ENCODE assay signal across 14 mouse cellular contexts in genomic region chr6:144041941-144042340, GRCm38 (mm10).
DNase-seq lines count a peak whose midpoint lies in the region; ATAC-seq and TF ChIP-seq lines count a peak whose summit lies in the region.
"Had no signal": no experiment of that assay in that cellular context is flagged by ENCODE, and none has a peak within 500 bp of the region (broad histone marks: within the 10 kb centered on the region; RNA-seq: fewer than 3 reads in every experiment).

No protein-coding gene starts in this region.

- no peak for TF ChIP-seq CTCF in forebrain, postnatal 0 days (IDR thresholded peaks at IDR 0.05; ENCODE audit: low read depth)

- H3K4me2 ChIP-seq in forebrain, embryonic 16.5 days (ENCODE audit: low read length), result no peak overlapping the region
- H3K4me2 ChIP-seq in forebrain, postnatal 0 days (ENCODE audit: low read depth), result no peak overlapping the region
- no peak overlapping the region for H3K4me2 ChIP-seq in lung, embryonic 15.5 days
- H3K4me2 ChIP-seq: embryonic facial prominence, embryonic 15.5 days; heart, embryonic 12.5 days; kidney, embryonic 15.5 days; liver, embryonic 15.5 days had no signal

- 47% methylated on average over 9 of the region's 9 CpGs for WGBS in forebrain, embryonic 16.5 days
- 49% methylated on average over 9 of the region's 9 CpGs for WGBS in forebrain, postnatal 0 days
- WGBS in lung, embryonic 15.5 days, result 62% methylated on average over 9 of the region's 9 CpGs

- H3K27ac ChIP-seq in forebrain, embryonic 16.5 days (ENCODE audit: low read length), result no peak overlapping the region
- H3K27ac ChIP-seq in forebrain, postnatal 0 days (ENCODE audit: low read depth, low read length), result no peak overlapping the region
- peak overlapping the region; percentile 62 for H3K27ac ChIP-seq in lung, embryonic 15.5 days
- H3K27ac ChIP-seq: embryonic facial prominence, embryonic 15.5 days; kidney, embryonic 15.5 days; liver, embryonic 15.5 days had no signal

- no peaks in the 10 kb centered on the region for H3K9me3 ChIP-seq in forebrain, embryonic 16.5 days (ENCODE audit: control insufficient read depth, low read length)
- no peaks in the 10 kb centered on the region for H3K9me3 ChIP-seq in forebrain, postnatal 0 days (ENCODE audit: low read length)
- no peaks in the 10 kb centered on the region for H3K9me3 ChIP-seq in lung, embryonic 15.5 days
- H3K9me3 ChIP-seq: embryonic facial prominence, embryonic 15.5 days; heart, embryonic 12.5 days; kidney, embryonic 15.5 days; liver, embryonic 15.5 days had no signal

- no peak overlapping the region for H3K9ac ChIP-seq in forebrain, embryonic 16.5 days (replicated peaks; ENCODE audit: low read depth, low read length)
- H3K9ac ChIP-seq in forebrain, postnatal 0 days, result no peak overlapping the region
- no peak overlapping the region for H3K9ac ChIP-seq in lung, embryonic 15.5 days
- H3K9ac ChIP-seq: embryonic facial prominence, embryonic 15.5 days; heart, embryonic 12.5 days; kidney, embryonic 15.5 days; liver, embryonic 15.5 days had no signal

- H3K36me3 ChIP-seq in forebrain, embryonic 16.5 days (ENCODE audit: control insufficient read depth, insufficient read depth), result no peaks in the 10 kb centered on the region
- no peaks in the 10 kb centered on the region for H3K36me3 ChIP-seq in forebrain, postnatal 0 days (ENCODE audit: insufficient read depth)
- H3K36me3 ChIP-seq in lung, embryonic 15.5 days, result no peaks in the 10 kb centered on the region
- H3K36me3 ChIP-seq: embryonic facial prominence, embryonic 15.5 days; heart, embryonic 12.5 days; kidney, embryonic 15.5 days; liver, embryonic 15.5 days had no signal

- 0 out of 2 replicates have a peak, but pooled peaks have one; percentile 21 for ATAC-seq in forebrain, embryonic 16.5 days
- ATAC-seq in forebrain, postnatal 0 days, result no peak
- ATAC-seq in lung, embryonic 15.5 days (ENCODE audit: borderline replicate concordance, extremely low read depth, low FRiP score, low TSS enrichment), result no peak
- no peak for ATAC-seq in erythroblast, adult 5-6 weeks (replicated peaks; ENCODE audit: low FRiP score, poor library complexity, severe bottlenecking)

- DNase-seq in forebrain, postnatal 0 days, result no peak
- no peak for DNase-seq in lung, postnatal 14 days
- DNase-seq in urinary bladder, postnatal 14 days (ENCODE audit: low spot score), result peak; percentile 25
- no peak for DNase-seq in urinary bladder, postnatal 4 days (ENCODE audit: low spot score in 2 of 2)
- DNase-seq in spleen, postnatal 10 days (ENCODE audit: low spot score in 2 of 2), result no peak
- DNase-seq: cerebellum, postnatal 10 days; thymus, adult 18-20 months had no signal

- peaks cover 39% of the 10 kb centered on the region for H3K4me1 ChIP-seq in forebrain, embryonic 16.5 days (replicated peaks; ENCODE audit: control insufficient read depth, insufficient read depth, low read length)
- peaks cover 7% of the 10 kb centered on the region; the same call in 1 of the 2 replicates for H3K4me1 ChIP-seq in forebrain, postnatal 0 days (ENCODE audit: insufficient read depth)
- peaks cover 18% of the 10 kb centered on the region for H3K4me1 ChIP-seq in lung, embryonic 15.5 days
- H3K4me1 ChIP-seq: liver, embryonic 15.5 days had no signal

- no peaks in the 10 kb centered on the region for H3K27me3 ChIP-seq in forebrain, embryonic 16.5 days (replicated peaks; ENCODE audit: control insufficient read depth, insufficient read depth, low read length)
- no peaks in the 10 kb centered on the region for H3K27me3 ChIP-seq in forebrain, postnatal 0 days (ENCODE audit: insufficient read depth, low read length)
- no peaks in the 10 kb centered on the region for H3K27me3 ChIP-seq in lung, embryonic 15.5 days
- H3K27me3 ChIP-seq: embryonic facial prominence, embryonic 15.5 days; heart, embryonic 12.5 days; kidney, embryonic 15.5 days; liver, embryonic 15.5 days had no signal

- H3K4me3 ChIP-seq in forebrain, embryonic 16.5 days (replicated peaks; ENCODE audit: low read length), result no peak overlapping the region
- no peak overlapping the region for H3K4me3 ChIP-seq in forebrain, postnatal 0 days (ENCODE audit: low read depth, low read length)
- no peak overlapping the region for H3K4me3 ChIP-seq in lung, embryonic 15.5 days
- H3K4me3 ChIP-seq: embryonic facial prominence, embryonic 15.5 days; heart, embryonic 12.5 days; kidney, embryonic 15.5 days; liver, embryonic 15.5 days had no signal
